In the genomic region with DNA sequence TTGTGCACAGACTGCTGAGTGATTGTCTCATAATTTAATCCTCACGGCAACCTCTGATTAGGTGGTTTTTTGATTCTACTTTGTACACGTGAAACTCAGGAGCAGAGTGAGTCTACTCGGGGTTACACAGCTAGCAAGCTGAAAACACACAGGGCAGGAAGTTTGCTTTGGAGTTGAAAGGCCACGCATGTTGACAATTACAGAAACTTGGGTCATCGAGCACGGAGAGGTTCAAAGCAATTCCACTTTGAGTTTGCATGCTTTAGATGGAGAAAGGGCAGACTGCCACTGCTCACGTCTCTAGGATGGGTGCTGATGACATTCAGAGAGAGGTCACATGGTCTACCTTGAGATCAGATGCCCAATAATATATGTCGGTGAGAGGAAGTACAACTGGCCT, we compare ENCODE assay signal across 19 mouse cellular contexts.
DNase-seq lines count a peak whose midpoint lies in the region; ATAC-seq and TF ChIP-seq lines count a peak whose summit lies in the region.
"Had no signal": no experiment of that assay in that cellular context is flagged by ENCODE, and none has a peak within 500 bp of the region (broad histone marks: within the 10 kb centered on the region; RNA-seq: fewer than 3 reads in every experiment).

No protein-coding gene starts in this region.

- no peaks in the 10 kb centered on the region for H3K9me3 ChIP-seq in liver, embryonic 15.5 days (replicated peaks)
- no peaks in the 10 kb centered on the region for H3K9me3 ChIP-seq in heart, embryonic 10.5 days
- H3K9me3 ChIP-seq: forebrain, embryonic 13.5 days; limb, embryonic 15.5 days; megakaryocyte, embryonic 14.5 days; stomach, embryonic 15.5 days had no signal

- H3K4me2 ChIP-seq in liver, embryonic 15.5 days, result no peak overlapping the region
- H3K4me2 ChIP-seq: forebrain, embryonic 13.5 days; heart, embryonic 11.5 days; hindbrain, embryonic 14.5 days; limb, embryonic 15.5 days; stomach, embryonic 15.5 days had no signal

- no peaks in the 10 kb centered on the region for H3K36me3 ChIP-seq in liver, embryonic 15.5 days (replicated peaks)
- no peaks in the 10 kb centered on the region for H3K36me3 ChIP-seq in heart, embryonic 10.5 days
- H3K36me3 ChIP-seq: limb, embryonic 15.5 days; stomach, embryonic 15.5 days had no signal

- 51% methylated on average over 8 of the region's 8 CpGs for WGBS in liver, embryonic 15.5 days (ENCODE audit: insufficient replicate concordance)
- WGBS in heart, embryonic 10.5 days, result 65% methylated on average over 8 of the region's 8 CpGs

- no peak for DNase-seq in gastrocnemius, adult 2 months
- DNase-seq in gastrocnemius, postnatal 10 days, result no peak
- peak; percentile 14 for DNase-seq in induced T-regulatory cell, adult 2 months (ENCODE audit: low read depth)
- no peak for DNase-seq in kidney, adult 9 months
- DNase-seq in heart, embryonic 10.5 days (ENCODE audit: low spot score), result no peak
- no peak for DNase-seq in adrenal gland, postnatal 36 days
- DNase-seq: cerebellum, adult 8-10 months; gastrocnemius, postnatal 36 days; thymus, adult 2 months had no signal

- H3K27ac ChIP-seq in gastrocnemius, adult 2 months, result peak overlapping the region; percentile 24; the same call in 1 of the 2 replicates
- H3K27ac ChIP-seq in liver, embryonic 15.5 days (replicated peaks), result peak overlapping the region; percentile 42
- no peak overlapping the region for H3K27ac ChIP-seq in heart, embryonic 10.5 days
- H3K27ac ChIP-seq: forebrain, embryonic 13.5 days; hindbrain, embryonic 14.5 days; limb, embryonic 15.5 days had no signal

- TF ChIP-seq CTCF in gastrocnemius, adult 2 months (IDR thresholded peaks at IDR 0.05), result no peak

- peaks cover 39% of the 10 kb centered on the region for H3K4me1 ChIP-seq in liver, embryonic 15.5 days (replicated peaks)
- H3K4me1 ChIP-seq in heart, embryonic 10.5 days, result peaks cover 57% of the 10 kb centered on the region

- no peak overlapping the region for H3K4me3 ChIP-seq in gastrocnemius, adult 2 months
- H3K4me3 ChIP-seq in liver, embryonic 15.5 days (replicated peaks), result no peak overlapping the region
- H3K4me3 ChIP-seq in heart, embryonic 10.5 days, result no peak overlapping the region
- H3K4me3 ChIP-seq: forebrain, embryonic 13.5 days; limb, embryonic 15.5 days; stomach, embryonic 15.5 days had no signal

- H3K9ac ChIP-seq in liver, embryonic 15.5 days, result no peak overlapping the region
- H3K9ac ChIP-seq: forebrain, embryonic 13.5 days; hindbrain, embryonic 14.5 days; limb, embryonic 15.5 days; stomach, embryonic 15.5 days had no signal

- intact Hi-C loops in gastrocnemius, adult 2 months (cut with DNase I), result loop anchor here (5.0 kb wide), 4 partner anchors 49 to 654 kb away; partner anchors contain the start of gene Rbms1

- peak; percentile 50 for ATAC-seq in CD4-positive, CD25-positive, alpha-beta regulatory T cell, adult 4 months
- peak; percentile 67 for ATAC-seq in liver, embryonic 15.5 days (ENCODE audit: insufficient read depth)
- ATAC-seq: intestine, embryonic 16.5 days had no signal

- H3K27me3 ChIP-seq in liver, embryonic 15.5 days, result no peaks in the 10 kb centered on the region
- H3K27me3 ChIP-seq in heart, embryonic 10.5 days (ENCODE audit: insufficient read depth, poor library complexity, severe bottlenecking), result no peaks in the 10 kb centered on the region
- H3K27me3 ChIP-seq: CH12.LX; limb, embryonic 15.5 days; megakaryocyte, embryonic 14.5 days; stomach, embryonic 15.5 days had no signal
